Mouse (Mus musculus) mammary gland, adult 2 months (tissue): ENCODE results near the gene 2810021J22Rik. TPM values are rescaled to one million over a fixed set of nuclear protein-coding genes. Genes with fewer than 3 reads are reported as not detected.

Experiments
- polyA plus RNA-seq: library from polyadenylated mRNA; depleted of rRNA; stranded (reverse); fragments of >200 nt; gene quantifications from 2 replicates; pipeline ENCODE4 v1.2.3, GENCODE M21; 2012; ENCODE audit warnings: low replicate concordance; rRNA removed

Gene 2810021J22Rik
- 2.4 and 5.2 TPM in 2 replicates for polyA plus RNA-seq

GRCm38 (mm10) chr11:58867039-58867953, at the start of gene 2810021J22Rik:
2810021J22Rik (plus strand) TSS chr11:58867216.

GRCm38 (mm10) chr11:58828937-58829336, 38.1 kb upstream of the 2810021J22Rik start, which contains the start of gene Olfr312:
Olfr312 (plus strand) TSS chr11:58829237.

GRCm38 (mm10) chr11:58838951-58839350, 28.1 kb upstream of the 2810021J22Rik start, which contains the start of gene Olfr311:
Olfr311 (plus strand) TSS chr11:58839251.

GRCm38 (mm10) chr11:58846919-58847461, 20.0 kb upstream of the 2810021J22Rik start, which contains the start of gene Gm12258:
Gm12258 (plus strand) TSS chr11:58847158.

GRCm38 (mm10) chr11:58903511-58904409, 36.7 kb downstream of the 2810021J22Rik start, which contains the start of gene Zfp39:
Zfp39 (minus strand) TSS chr11:58904225.

GRCm38 (mm10) chr11:58917745-58918366, 50.8 kb downstream of the 2810021J22Rik start, which contains the start of gene Btnl10:
Btnl10 (plus strand) TSS chr11:58917908.

Other genes starting within 250 kb of the 2810021J22Rik start
- 0.92 TPM in 1 of 2 replicates, not detected in the other for gene Olfr323, start 236.7 kb upstream of the 2810021J22Rik start, polyA plus RNA-seq
- gene Trim58, start 226.8 kb upstream of the 2810021J22Rik start, polyA plus RNA-seq: 0.11 TPM in 1 of 2 replicates, not detected in the other
- not detected in 2 replicates for gene Olfr322, start 208.4 kb upstream of the 2810021J22Rik start, polyA plus RNA-seq
- not detected in 2 replicates for gene Olfr320, start 186.1 kb upstream of the 2810021J22Rik start, polyA plus RNA-seq
- not detected in 2 replicates for gene Olfr319, start 168.1 kb upstream of the 2810021J22Rik start, polyA plus RNA-seq
- not detected in 2 replicates for gene Olfr318, start 143.2 kb upstream of the 2810021J22Rik start, polyA plus RNA-seq
- not detected in 2 replicates for gene Olfr317, start 128.0 kb upstream of the 2810021J22Rik start, polyA plus RNA-seq
- gene Olfr316, start 114.5 kb upstream of the 2810021J22Rik start, polyA plus RNA-seq: not detected in 2 replicates
- not detected in 2 replicates for gene Olfr315, start 94.0 kb upstream of the 2810021J22Rik start, polyA plus RNA-seq
- gene Olfr314, start 84.3 kb upstream of the 2810021J22Rik start, polyA plus RNA-seq: not detected in 2 replicates
- 0.62 TPM in 1 of 2 replicates, not detected in the other for gene Fam183b, start 65.3 kb upstream of the 2810021J22Rik start, polyA plus RNA-seq
- gene Olfr313, start 52.2 kb upstream of the 2810021J22Rik start, polyA plus RNA-seq: not detected in 2 replicates
- not detected in 2 replicates for gene Olfr312, start 38.0 kb upstream of the 2810021J22Rik start, polyA plus RNA-seq
- gene Olfr311, start 28.0 kb upstream of the 2810021J22Rik start, polyA plus RNA-seq: not detected in 2 replicates
- gene Gm12258, start 20.1 kb upstream of the 2810021J22Rik start, polyA plus RNA-seq: 2.2 and 4.6 TPM in 2 replicates
- gene Zfp39, start 37.0 kb downstream of the 2810021J22Rik start, polyA plus RNA-seq: 0.98 and 1.5 TPM in 2 replicates
- gene Btnl10, start 50.7 kb downstream of the 2810021J22Rik start, polyA plus RNA-seq: not detected in 2 replicates
- 207 and 342 TPM in 2 replicates for gene Rnf187, start 71.7 kb downstream of the 2810021J22Rik start, polyA plus RNA-seq
- 2.9 and 6.0 TPM in 2 replicates for gene Hist3h2ba, start 81.7 kb downstream of the 2810021J22Rik start, polyA plus RNA-seq
- gene Hist3h2a, start 87.5 kb downstream of the 2810021J22Rik start, polyA plus RNA-seq: 15.2 and 22.0 TPM in 2 replicates
- 0.23 and 0.53 TPM in 2 replicates for gene Trim17, start 87.5 kb downstream of the 2810021J22Rik start, polyA plus RNA-seq
- 25.9 and 52.2 TPM in 2 replicates for gene Trim11, start 110.9 kb downstream of the 2810021J22Rik start, polyA plus RNA-seq